34 mouse cellular contexts compared by ENCODE assay signal in the genomic region with DNA sequence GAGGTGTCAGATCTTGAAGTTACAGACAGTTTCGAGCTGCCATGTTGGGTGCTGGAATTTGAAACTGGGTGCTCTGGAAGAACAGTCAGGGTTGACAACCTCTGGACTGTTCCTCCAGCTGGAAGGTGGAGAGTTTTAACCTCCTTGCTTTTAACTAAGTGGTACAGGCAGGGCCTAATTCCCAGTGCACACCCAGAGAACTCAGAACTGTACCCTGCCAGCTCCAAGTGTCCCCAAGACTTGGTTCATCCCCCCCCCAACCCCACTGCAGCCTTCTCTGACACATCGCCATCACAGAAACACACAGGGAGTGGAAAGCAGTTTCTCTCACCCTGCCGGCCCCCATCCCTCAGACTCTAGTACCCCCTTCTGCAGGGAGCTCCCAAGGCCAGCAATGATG.
"Had no signal": no experiment of that assay in that cellular context is flagged by ENCODE, and none has a peak within 500 bp of the region (broad histone marks: within the 10 kb centered on the region; RNA-seq: fewer than 3 reads in every experiment).

No protein-coding gene starts in this region.

- H3K36me3 ChIP-seq: heart, embryonic 10.5 days; heart, embryonic 12.5 days; heart, embryonic 13.5 days; heart, embryonic 15.5 days; hindbrain, embryonic 10.5 days; hindbrain, embryonic 12.5 days; hindbrain, embryonic 13.5 days; hindbrain, embryonic 15.5 days; intestine, embryonic 15.5 days; kidney, embryonic 15.5 days had no signal

- ATAC-seq: hindbrain, embryonic 16.5 days; hindbrain, postnatal 0 days; inflammation-experienced regulatory T-cells, adult 6 months; intestine, embryonic 15.5 days; intestine, embryonic 16.5 days; intestine, postnatal 0 days had no signal

- H3K4me3 ChIP-seq: heart, embryonic 10.5 days; heart, embryonic 12.5 days; heart, embryonic 13.5 days; heart, embryonic 15.5 days; hindbrain, embryonic 10.5 days; hindbrain, embryonic 12.5 days; hindbrain, embryonic 13.5 days; hindbrain, embryonic 15.5 days; intestine, embryonic 15.5 days; kidney, embryonic 15.5 days; layer of hippocampus, adult 2 months had no signal

- H3K4me2 ChIP-seq: heart, embryonic 11.5 days; heart, embryonic 12.5 days; heart, embryonic 13.5 days; heart, embryonic 15.5 days; hindbrain, embryonic 12.5 days; hindbrain, embryonic 13.5 days; hindbrain, embryonic 14.5 days; hindbrain, embryonic 15.5 days; intestine, embryonic 15.5 days; kidney, embryonic 15.5 days had no signal

- H3K27ac ChIP-seq: heart, embryonic 10.5 days; heart, embryonic 13.5 days; heart, embryonic 15.5 days; hindbrain, embryonic 10.5 days; hindbrain, embryonic 12.5 days; hindbrain, embryonic 13.5 days; hindbrain, embryonic 14.5 days; hindbrain, embryonic 15.5 days; hindbrain, postnatal 0 days; intestine, embryonic 15.5 days; kidney, embryonic 15.5 days; kidney, postnatal 0 days; layer of hippocampus, adult 2 months had no signal

- DNase-seq: heart, postnatal 10 days; heart, postnatal 14 days; heart, postnatal 36 days; kidney, adult 11 months; kidney, adult 18-20 months; kidney, adult 2 months; kidney, adult 8-10 months; kidney, adult 9 months; kidney, postnatal 10 days; kidney, postnatal 14 days; kidney, postnatal 25 days; kidney, postnatal 36 days; kidney, postnatal 4 days; layer of hippocampus, adult 9-11 months; layer of hippocampus, postnatal 36 days had no signal

- H3K9me3 ChIP-seq: heart, embryonic 10.5 days; heart, embryonic 12.5 days; heart, embryonic 13.5 days; heart, embryonic 15.5 days; hindbrain, embryonic 10.5 days; hindbrain, embryonic 12.5 days; hindbrain, embryonic 13.5 days; hindbrain, embryonic 15.5 days; intestine, embryonic 15.5 days; kidney, embryonic 15.5 days had no signal

- H3K27me3 ChIP-seq: hindbrain, embryonic 15.5 days had no signal

- H3K9ac ChIP-seq: heart, embryonic 12.5 days; heart, embryonic 13.5 days; heart, embryonic 15.5 days; hindbrain, embryonic 12.5 days; hindbrain, embryonic 13.5 days; hindbrain, embryonic 14.5 days; hindbrain, embryonic 15.5 days; intestine, embryonic 15.5 days; kidney, embryonic 15.5 days had no signal
